Mouse (Mus musculus) kidney, embryonic 16.5 days (tissue): ENCODE measurements around the gene Kcnh8. TPM values are rescaled to one million over a fixed set of nuclear protein-coding genes. Genes with fewer than 3 reads are reported as not detected.

Source experiments
- ATAC-seq: fragments of 200-750 bp; cut with Nextera tagmentation; 2 replicates; pipeline ENCODE4 v1.8.0; 2017; ENCODE audit warnings: moderate TSS enrichment; ENCODE audit not compliant: low FRiP score, low TSS enrichment
- H3K27ac ChIP-seq: fragments of 300-500 bp; sonication (generic); 2 replicates; pipeline ENCODE4 v1.5.1; 2014; ENCODE audit warnings: low read length
- H3K27me3 ChIP-seq: fragments of 300-500 bp; sonication (generic); 2 replicates; pipeline ENCODE4 v1.6.1; 2014; ENCODE audit warnings: low read length, control low read depth, mixed read lengths; ENCODE audit not compliant: insufficient read depth
- H3K36me3 ChIP-seq: fragments of 300-500 bp; sonication (generic); 2 replicates; pipeline ENCODE4 v1.6.1; 2014; ENCODE audit warnings: low read length, control low read depth, mixed read lengths; ENCODE audit not compliant: insufficient read depth
- H3K4me1 ChIP-seq: fragments of 300-500 bp; sonication (generic); 2 replicates; pipeline ENCODE4 v1.6.1; 2014; ENCODE audit warnings: low read length, control low read depth, mixed read lengths; ENCODE audit not compliant: insufficient read depth
- H3K4me2 ChIP-seq: fragments of 300-500 bp; sonication (generic); replicated peaks from 2 replicates; pipeline ENCODE4 v1.6.1; 2014; ENCODE audit warnings: low read depth, low read length
- H3K4me3 ChIP-seq: fragments of 300-500 bp; sonication (generic); 2 replicates; pipeline ENCODE4 v1.5.1; 2014; ENCODE audit warnings: mild to moderate bottlenecking, low read length
- H3K9ac ChIP-seq: fragments of 300-500 bp; sonication (generic); replicated peaks from 2 replicates; pipeline ENCODE4 v1.6.1; 2014; ENCODE audit warnings: low read length
- H3K9me3 ChIP-seq: fragments of 300-500 bp; sonication (generic); 2 replicates; pipeline ENCODE4 v1.6.1; 2016; ENCODE audit warnings: low read length, control low read depth
- WGBS: fragments of 180-500 bp; shearing (Covaris S2); extraction: QIAGEN DNeasy Blood & Tissue Kit; methylation state at CpG from one replicate; pipeline ENCODE4 v1.1.7; 2014; 5-methylcytosine and 5-hydroxymethylcytosine counted together
- polyA plus RNA-seq: library from polyadenylated mRNA; unstranded; fragments of >200 nt; fragmentation: Nextera tagmentation; extraction: Ambion mirVana; gene quantifications from 2 replicates; pipeline ENCODE4 v1.2.1, GENCODE M21; 2015

Kcnh8 gene
- 0.57 and 0.59 TPM in 2 replicates for polyA plus RNA-seq

GRCm38 (mm10) chr17:52602093-52602780 lies at the start of gene Kcnh8:
Gene Kcnh8 (plus strand): TSS chr17:52602709.
- peak within 1 kb of the TSS; percentile 65 for H3K9ac ChIP-seq
- H3K4me3 ChIP-seq: peak within 1 kb of the TSS; percentile 57
- peak within 1 kb of the TSS; percentile 75; the same call in 1 of the 2 replicates for H3K27ac ChIP-seq
- peak; percentile 42 for ATAC-seq
- H3K27me3 ChIP-seq: peaks cover 25% of the 10 kb centered on the region
- H3K9me3 ChIP-seq: no peaks in the 10 kb centered on the region
- no peaks in the 10 kb centered on the region for H3K36me3 ChIP-seq
- under 1% methylated on average over 37 of the region's 40 CpGs for WGBS
- H3K4me2 ChIP-seq: peak within 1 kb of the TSS; percentile 80
- peaks cover 10% of the 10 kb centered on the region; the same call in 1 of the 2 replicates for H3K4me1 ChIP-seq

GRCm38 (mm10) chr17:52559961-52560720 lies 42.4 kb upstream of the Kcnh8 start:
- WGBS: 29% methylated on average over 13 of the region's 13 CpGs
- H3K27me3 ChIP-seq: no peaks in the 10 kb centered on the region
- H3K36me3 ChIP-seq: no peaks in the 10 kb centered on the region
- no peaks in the 10 kb centered on the region for H3K4me1 ChIP-seq
- no peak overlapping the region for H3K9ac ChIP-seq
- H3K9me3 ChIP-seq: no peaks in the 10 kb centered on the region
- peak; percentile 76; the same call in 1 of the 2 replicates for ATAC-seq
- H3K4me3 ChIP-seq: no peak overlapping the region
- H3K4me2 ChIP-seq: peak overlapping the region; percentile 35; the same call in 1 of the 2 replicates
- no peak overlapping the region for H3K27ac ChIP-seq

GRCm38 (mm10) chr17:52565467-52566155 lies 36.9 kb upstream of the Kcnh8 start:
- Histone ChIP-seq H3K9ac (no peak overlapping the region), H3K4me2 (no peak overlapping the region), H3K4me1 (no peaks in the 10 kb centered on the region), H3K9me3 (no peaks in the 10 kb centered on the region), H3K4me3 (no peak overlapping the region), H3K27ac (no peak overlapping the region), H3K36me3 (no peaks in the 10 kb centered on the region), H3K27me3 (no peaks in the 10 kb centered on the region)
- ATAC-seq: no peak
- 50% methylated on average over 4 of the region's 4 CpGs for WGBS

GRCm38 (mm10) chr17:52569584-52570270 lies 32.8 kb upstream of the Kcnh8 start:
- H3K36me3 ChIP-seq: no peaks in the 10 kb centered on the region
- WGBS: 70% methylated on average over 4 of the region's 4 CpGs
- H3K4me2 ChIP-seq: no peak overlapping the region
- no peaks in the 10 kb centered on the region for H3K4me1 ChIP-seq
- no peak overlapping the region for H3K4me3 ChIP-seq
- H3K9ac ChIP-seq: no peak overlapping the region
- H3K27ac ChIP-seq: no peak overlapping the region
- no peak for ATAC-seq
- H3K9me3 ChIP-seq: no peaks in the 10 kb centered on the region
- H3K27me3 ChIP-seq: no peaks in the 10 kb centered on the region

GRCm38 (mm10) chr17:52572229-52572628 lies 30.3 kb upstream of the Kcnh8 start:
- H3K9ac ChIP-seq: no peak overlapping the region
- no peak overlapping the region for H3K27ac ChIP-seq
- ATAC-seq: no peak
- no peaks in the 10 kb centered on the region for H3K4me1 ChIP-seq
- 61% methylated on average over 4 of the region's 4 CpGs for WGBS
- no peak overlapping the region for H3K4me2 ChIP-seq
- no peak overlapping the region for H3K4me3 ChIP-seq
- no peaks in the 10 kb centered on the region for H3K36me3 ChIP-seq
- no peaks in the 10 kb centered on the region for H3K27me3 ChIP-seq
- H3K9me3 ChIP-seq: no peaks in the 10 kb centered on the region

GRCm38 (mm10) chr17:52591503-52592194 lies 10.9 kb upstream of the Kcnh8 start:
- WGBS: 59% methylated on average over 5 of the region's 5 CpGs
- Histone ChIP-seq H3K36me3 (no peaks in the 10 kb centered on the region), H3K9me3 (no peaks in the 10 kb centered on the region), H3K9ac (no peak overlapping the region), H3K27me3 (no peaks in the 10 kb centered on the region), H3K4me3 (no peak overlapping the region), H3K4me1 (no peaks in the 10 kb centered on the region), H3K27ac (no peak overlapping the region), H3K4me2 (no peak overlapping the region)
- no peak for ATAC-seq

- 47% methylated on average over 3 of the region's 3 CpGs for WGBS
These were observed 3.4 kb upstream of the Kcnh8 start for GRCm38 (mm10) chr17:52599141-52599540.

GRCm38 (mm10) chr17:52600882-52601371 lies 1.6 kb upstream of the Kcnh8 start:
- ATAC-seq: peak; percentile 91
- H3K4me2 ChIP-seq: peak overlapping the region; percentile 80
- H3K9me3 ChIP-seq: no peaks in the 10 kb centered on the region
- H3K27ac ChIP-seq: peak overlapping the region; percentile 75
- no peaks in the 10 kb centered on the region for H3K36me3 ChIP-seq
- WGBS: 1% methylated on average over 17 of the region's 22 CpGs
- H3K4me3 ChIP-seq: peak overlapping the region; percentile 57
- H3K27me3 ChIP-seq: peaks cover 25% of the 10 kb centered on the region
- H3K9ac ChIP-seq: peak overlapping the region; percentile 65
- peaks cover 10% of the 10 kb centered on the region; the same call in 1 of the 2 replicates for H3K4me1 ChIP-seq

More at GRCm38 (mm10) chr17:52599141-52599540, 3.4 kb upstream of the Kcnh8 start:
- peaks cover 10% of the 10 kb centered on the region; the same call in 1 of the 2 replicates for H3K4me1 ChIP-seq
- H3K27me3 ChIP-seq: peaks cover 25% of the 10 kb centered on the region
- no peak overlapping the region for H3K4me2 ChIP-seq
- H3K9ac ChIP-seq: no peak overlapping the region
- no peak overlapping the region for H3K4me3 ChIP-seq
- no peak overlapping the region for H3K27ac ChIP-seq
- no peaks in the 10 kb centered on the region for H3K36me3 ChIP-seq
- ATAC-seq: no peak
- H3K9me3 ChIP-seq: no peaks in the 10 kb centered on the region

- no peak for ATAC-seq
- Histone ChIP-seq H3K27me3 (peaks cover 25% of the 10 kb centered on the region), H3K36me3 (no peaks in the 10 kb centered on the region), H3K4me1 (peaks cover 10% of the 10 kb centered on the region; the same call in 1 of the 2 replicates), H3K9ac (no peak overlapping the region), H3K9me3 (no peaks in the 10 kb centered on the region), H3K4me3 (peak overlapping the region; percentile 57), H3K27ac (no peak overlapping the region), H3K4me2 (peak overlapping the region; percentile 80)
- WGBS: 1% methylated on average over 14 of the region's 14 CpGs
These were observed 267 bp downstream of the Kcnh8 start for GRCm38 (mm10) chr17:52602781-52603170.
